Mouse (Mus musculus) stomach, adult 2 months (tissue): ENCODE results near the gene Kbtbd7. TPM values are rescaled to one million over a fixed set of nuclear protein-coding genes. Genes with fewer than 3 reads are reported as not detected.

Experiments
- polyA plus RNA-seq: library from polyadenylated mRNA; depleted of rRNA; stranded (reverse); fragments of >200 nt; gene quantifications from 2 replicates; pipeline ENCODE4 v1.2.3, GENCODE M21; 2012; rRNA removed

The Kbtbd7 gene
- polyA plus RNA-seq = 1.4 and 1.9 TPM in 2 replicates

DNA sequence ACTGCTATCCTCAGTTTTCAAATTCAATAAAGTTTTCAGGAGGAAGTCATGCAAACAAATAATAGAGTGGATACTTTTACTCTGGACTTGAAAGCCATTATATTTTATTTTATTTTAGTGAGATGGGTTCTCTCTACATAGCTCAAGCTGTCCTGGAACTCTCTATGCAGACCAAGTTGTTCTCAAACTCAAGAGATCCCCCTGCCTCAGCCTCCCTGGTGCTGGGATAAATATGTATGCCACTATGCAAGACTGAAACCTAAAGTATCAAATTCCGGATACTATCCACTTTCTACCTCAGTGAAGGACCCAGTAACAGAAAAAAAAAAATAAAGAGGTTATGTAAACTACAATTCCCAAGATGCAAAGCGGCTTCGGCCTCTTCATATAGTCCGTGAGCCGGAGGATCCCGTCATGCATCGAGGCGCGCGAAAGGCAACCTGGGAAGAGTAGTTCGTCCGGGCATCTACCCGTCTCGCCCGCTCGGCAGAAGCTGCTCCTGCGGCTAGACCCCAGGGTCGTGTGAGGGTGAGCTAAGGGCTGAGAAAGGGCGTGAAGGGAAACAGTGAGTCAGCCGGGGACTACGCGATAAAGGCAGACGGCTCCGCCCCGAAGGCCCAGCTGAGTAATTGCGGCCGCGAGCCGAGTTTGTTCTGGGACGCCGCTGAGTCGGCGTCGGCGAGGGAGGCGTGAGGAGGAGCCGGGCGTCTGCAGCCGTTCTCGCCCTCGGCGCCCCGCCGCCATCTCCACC is at the start of gene Kbtbd7:
TSS of gene Kbtbd7 (plus strand) at position 533 of the 751 bp plus-strand sequence.

DNA sequence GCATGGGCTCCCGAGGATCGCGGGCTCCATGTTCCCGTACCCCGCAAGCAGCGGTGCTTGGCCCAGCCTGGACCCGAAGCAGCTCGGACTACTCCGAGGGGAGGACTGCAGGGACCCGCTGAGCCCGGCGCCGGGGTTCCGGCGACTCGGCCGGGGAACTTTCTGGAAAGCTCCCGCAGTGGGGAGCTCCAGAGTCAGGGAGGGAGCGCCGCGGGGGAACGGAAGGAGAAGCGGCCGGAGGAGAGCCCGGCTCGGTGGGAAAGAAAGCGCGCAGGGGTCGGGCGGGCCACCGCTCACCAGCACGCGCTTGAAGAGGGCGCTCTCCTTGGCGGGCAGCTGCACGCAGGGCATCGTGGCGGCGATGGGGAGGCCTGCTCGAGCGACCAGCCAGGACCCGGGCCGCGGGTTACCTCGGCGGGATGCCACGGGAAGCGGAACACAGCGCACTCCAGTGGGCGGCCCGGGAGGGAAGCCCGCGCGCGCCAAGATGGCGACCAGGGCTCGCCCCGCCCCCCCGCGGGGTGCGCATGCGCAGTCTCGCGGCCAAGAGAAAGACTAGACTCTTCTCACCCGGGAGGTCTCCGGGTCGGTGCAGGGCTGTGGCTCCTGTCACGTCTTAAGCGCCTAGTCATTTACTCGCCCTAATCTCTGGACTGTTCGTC is 35.9 kb upstream of the Kbtbd7 start, which contains the start of gene Naa16:
TSS of gene Naa16 (minus strand) at position 514 of the 662 bp plus-strand sequence.

DNA sequence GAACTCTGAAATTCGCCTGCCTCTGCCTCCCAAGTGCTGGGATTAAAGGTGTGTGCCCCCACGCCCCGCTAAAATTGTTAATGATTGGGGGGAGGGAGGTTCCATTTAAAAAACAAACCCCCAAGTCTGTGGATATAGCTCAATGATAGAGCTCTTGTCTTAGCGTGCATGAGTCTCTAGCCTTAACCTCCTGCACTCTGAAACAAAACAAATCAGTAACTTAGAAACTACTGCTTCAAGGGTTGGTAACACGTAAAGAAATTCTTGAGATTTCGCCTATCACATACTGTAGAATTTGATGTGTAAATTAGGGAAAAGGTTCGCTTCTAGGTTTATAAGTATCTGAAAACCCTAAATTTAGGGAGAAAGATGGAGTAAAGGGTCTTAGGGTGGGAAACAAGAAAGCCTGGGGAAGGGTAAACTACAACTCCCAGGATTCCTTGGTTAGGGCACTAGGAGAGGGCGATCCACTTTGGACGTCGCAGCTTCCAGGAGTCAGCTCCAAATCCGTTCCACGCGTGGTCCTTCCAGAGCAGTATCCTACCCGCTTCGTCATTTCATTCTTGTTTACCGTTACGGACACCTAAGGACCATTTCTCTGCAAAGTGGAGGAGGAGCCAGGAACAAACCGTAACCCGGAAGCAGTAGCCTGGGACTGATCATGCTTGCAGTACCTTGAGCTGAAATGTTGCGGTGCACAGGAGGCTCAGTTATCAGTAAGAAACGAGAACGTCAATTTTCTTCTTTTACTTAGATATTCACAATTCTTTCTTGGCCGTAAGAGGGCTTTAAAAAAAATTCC is 28.8 kb upstream of the Kbtbd7 start, which contains the start of gene Mtrf1:
TSS of gene Mtrf1 (plus strand) at position 452 of the 802 bp plus-strand sequence.

DNA sequence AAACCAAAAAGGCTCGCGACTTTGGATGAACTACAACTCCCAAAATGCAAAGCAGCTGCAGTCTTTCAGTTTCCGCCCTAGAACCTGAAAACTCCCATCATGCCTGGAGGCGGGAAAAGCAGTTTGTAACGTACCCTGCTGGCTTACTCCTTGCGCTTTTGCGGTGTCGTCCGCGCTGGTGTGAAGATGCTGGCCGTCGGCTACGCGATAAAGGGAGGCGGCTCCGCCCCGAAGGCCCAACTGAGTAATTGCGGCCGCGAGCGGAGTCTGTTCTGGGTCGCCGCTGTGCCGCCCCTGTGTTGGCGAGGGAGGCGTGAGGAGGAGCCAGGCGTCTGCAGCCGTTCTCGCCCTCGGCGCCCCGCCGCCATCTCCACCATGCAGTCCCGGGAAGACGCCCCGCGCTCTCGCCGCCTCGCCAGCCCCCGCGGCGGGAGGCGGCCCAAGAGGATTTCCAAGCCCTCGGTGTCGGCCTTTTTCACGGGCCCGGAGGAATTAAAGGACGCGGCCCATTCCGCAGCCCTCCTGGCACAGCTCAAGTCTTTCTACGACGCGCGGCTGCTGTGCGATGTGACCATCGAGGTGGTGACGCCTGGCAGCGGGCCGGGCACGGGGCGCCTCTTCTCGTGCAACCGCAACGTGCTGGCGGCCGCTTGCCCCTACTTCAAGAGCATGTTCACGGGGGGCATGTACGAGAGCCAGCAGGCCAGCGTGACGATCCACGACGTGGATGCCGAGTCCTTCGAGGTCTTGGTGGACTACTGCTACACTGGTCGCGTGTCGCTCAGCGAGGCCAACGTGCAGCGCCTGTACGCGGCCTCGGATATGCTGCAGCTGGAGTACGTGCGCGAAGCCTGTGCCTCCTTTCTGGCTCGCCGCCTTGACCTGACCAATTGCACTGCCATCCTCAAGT is 25.6 kb downstream of the Kbtbd7 start, which contains the start of gene Kbtbd6:
TSS of gene Kbtbd6 (plus strand) at position 155 of the 910 bp plus-strand sequence.

Other genes starting within 250 kb of the Kbtbd7 start
- not detected in 2 replicates for gene Zfp957, start 179.1 kb upstream of the Kbtbd7 start, polyA plus RNA-seq
- gene Rgcc, start 124.9 kb upstream of the Kbtbd7 start, polyA plus RNA-seq = 54.2 and 106 TPM in 2 replicates
- 0.16 and 0.79 TPM in 2 replicates for gene Naa16, start 35.7 kb upstream of the Kbtbd7 start, polyA plus RNA-seq
- 0.17 and 0.39 TPM in 2 replicates for gene Mtrf1, start 28.7 kb upstream of the Kbtbd7 start, polyA plus RNA-seq
- 0.13 and 0.22 TPM in 2 replicates for gene Kbtbd6, start 25.3 kb downstream of the Kbtbd7 start, polyA plus RNA-seq
- 3.5 and 4.3 TPM in 2 replicates for gene Elf1, start 54.7 kb downstream of the Kbtbd7 start, polyA plus RNA-seq
- 1.4 and 1.5 TPM in 2 replicates for gene Wbp4, start 55.0 kb downstream of the Kbtbd7 start, polyA plus RNA-seq
- gene Sugt1, start 161.2 kb downstream of the Kbtbd7 start, polyA plus RNA-seq = 1.4 and 2.0 TPM in 2 replicates
- 0.21 TPM in 1 of 2 replicates, not detected in the other for gene Cnmd, start 235.7 kb downstream of the Kbtbd7 start, polyA plus RNA-seq